Mouse (Mus musculus): ENCODE measurements around the gene Brip1.

DNA sequence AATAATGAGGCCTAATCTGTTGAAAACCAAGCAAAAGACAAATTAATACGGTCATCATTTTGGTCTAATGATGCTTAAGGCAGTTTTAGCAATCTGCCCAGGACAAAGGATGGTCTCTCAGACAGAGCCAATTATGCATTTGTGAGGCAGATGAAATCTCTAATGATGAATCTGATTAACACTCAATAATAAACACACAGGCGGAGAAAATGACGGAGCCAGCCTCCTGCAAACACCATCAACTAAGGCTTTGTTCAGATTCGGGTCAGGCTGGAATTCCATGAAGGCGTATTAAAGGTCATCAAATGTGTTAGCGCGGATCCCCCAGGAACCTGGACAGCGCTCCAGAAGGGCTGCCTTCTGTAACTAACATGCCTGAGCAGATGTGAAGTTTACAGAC is 161.6 kb downstream of the Brip1 start:
- no peak for TF ChIP-seq CTCF (IDR thresholded peaks at IDR 0.05; ENCODE audit: low read depth, low read length)
- no peak for TF ChIP-seq POLR2A (IDR thresholded peaks at IDR 0.05; ENCODE audit: borderline replicate concordance, low read depth, low read length)
